Mouse (Mus musculus) liver, embryonic 15.5 days (tissue): ENCODE measurements around the gene Kcng4. TPM values are rescaled to one million over a fixed set of nuclear protein-coding genes. Genes with fewer than 3 reads are reported as not detected.

ENCODE experiments used
- ATAC-seq: fragments of 200-750 bp; cut with Nextera tagmentation; 2 replicates; pipeline ENCODE4 v1.8.0; 2017; ENCODE audit warnings: moderate number of reproducible peaks, mild to moderate bottlenecking, moderate library complexity; ENCODE audit not compliant: insufficient read depth
- H3K27ac ChIP-seq: fragments of 300-500 bp; sonication (generic); replicated peaks from 2 replicates; pipeline ENCODE4 v1.5.1; 2015; ENCODE audit warnings: mild to moderate bottlenecking, inconsistent platforms
- H3K27me3 ChIP-seq: fragments of 300-500 bp; sonication (generic); 2 replicates; pipeline ENCODE4 v1.6.1; 2015; ENCODE audit warnings: mild to moderate bottlenecking, inconsistent platforms
- H3K36me3 ChIP-seq: fragments of 300-500 bp; sonication (generic); replicated peaks from 2 replicates; pipeline ENCODE4 v1.6.1; 2015; ENCODE audit warnings: moderate library complexity, mild to moderate bottlenecking, inconsistent platforms
- H3K4me1 ChIP-seq: fragments of 300-500 bp; sonication (generic); replicated peaks from 2 replicates; pipeline ENCODE4 v1.6.1; 2015; ENCODE audit warnings: inconsistent platforms
- H3K4me2 ChIP-seq: fragments of 300-500 bp; sonication (generic); 2 replicates; pipeline ENCODE4 v1.6.1; 2015; ENCODE audit warnings: moderate library complexity, mild to moderate bottlenecking, inconsistent platforms
- H3K4me3 ChIP-seq: fragments of 300-500 bp; sonication (generic); replicated peaks from 2 replicates; pipeline ENCODE4 v1.5.1; 2015; ENCODE audit warnings: mild to moderate bottlenecking, inconsistent platforms
- H3K9ac ChIP-seq: fragments of 300-500 bp; sonication (generic); 2 replicates; pipeline ENCODE4 v1.6.1; 2015; ENCODE audit warnings: moderate library complexity, mild to moderate bottlenecking, inconsistent platforms
- H3K9me3 ChIP-seq: fragments of 300-500 bp; sonication (generic); replicated peaks from 2 replicates; pipeline ENCODE4 v1.6.1; 2016; ENCODE audit warnings: inconsistent platforms
- WGBS: fragments of 180-500 bp; shearing (Covaris S2); methylation state at CpG from one replicate; pipeline ENCODE4 v1.1.7; 2015; ENCODE audit warnings: mixed read lengths; ENCODE audit not compliant: insufficient replicate concordance; 5-methylcytosine and 5-hydroxymethylcytosine counted together
- polyA plus RNA-seq: library from polyadenylated mRNA; unstranded; fragments of >200 nt; fragmentation: Nextera tagmentation; extraction: Ambion mirVana; gene quantifications from 2 replicates; pipeline ENCODE4 v1.2.1, GENCODE M21; 2015

Gene Kcng4
- polyA plus RNA-seq, 1 experiment from 2014 or later = not detected

GRCm38 (mm10) chr8:119616358-119616757 lies 19.1 kb downstream of the Kcng4 start:
- ATAC-seq = no peak
- Histone ChIP-seq H3K27me3 (0 out of 2 replicates have a peak, but pooled peaks cover 5% of the 10 kb centered on the region), H3K4me1 (no peaks in the 10 kb centered on the region), H3K9me3 (no peaks in the 10 kb centered on the region), H3K4me3 (no peak overlapping the region), H3K9ac (no peak overlapping the region), H3K4me2 (no peak overlapping the region), H3K36me3 (no peaks in the 10 kb centered on the region), H3K27ac (no peak overlapping the region)
- 50% methylated on average over 7 of the region's 7 CpGs for WGBS

- WGBS = 61% methylated on average over 14 of the region's 14 CpGs
- H3K4me1 ChIP-seq = no peaks in the 10 kb centered on the region
- H3K27me3 ChIP-seq = 0 out of 2 replicates have a peak, but pooled peaks cover 5% of the 10 kb centered on the region
- no peak overlapping the region for H3K4me3 ChIP-seq
- ATAC-seq = no peak
- H3K4me2 ChIP-seq = no peak overlapping the region
- no peak overlapping the region for H3K9ac ChIP-seq
- no peaks in the 10 kb centered on the region for H3K36me3 ChIP-seq
- no peak overlapping the region for H3K27ac ChIP-seq
- no peaks in the 10 kb centered on the region for H3K9me3 ChIP-seq
Measured at GRCm38 (mm10) chr8:119615096-119615495, 20.4 kb downstream of the Kcng4 start.

GRCm38 (mm10) chr8:119612471-119612870 lies 23.0 kb downstream of the Kcng4 start, which contains the start of gene Adad2:
Gene Adad2 (plus strand): TSS chr8:119612747.
- Histone ChIP-seq H3K9ac (no peak within 1 kb of the TSS), H3K4me3 (no peak within 1 kb of the TSS), H3K36me3 (no peaks in the 10 kb centered on the region), H3K9me3 (no peaks in the 10 kb centered on the region), H3K27ac (no peak within 1 kb of the TSS), H3K27me3 (0 out of 2 replicates have a peak, but pooled peaks cover 5% of the 10 kb centered on the region), H3K4me1 (no peaks in the 10 kb centered on the region), H3K4me2 (no peak within 1 kb of the TSS)
- 60% methylated on average over 26 of the region's 26 CpGs for WGBS
- ATAC-seq = no peak

DNA sequence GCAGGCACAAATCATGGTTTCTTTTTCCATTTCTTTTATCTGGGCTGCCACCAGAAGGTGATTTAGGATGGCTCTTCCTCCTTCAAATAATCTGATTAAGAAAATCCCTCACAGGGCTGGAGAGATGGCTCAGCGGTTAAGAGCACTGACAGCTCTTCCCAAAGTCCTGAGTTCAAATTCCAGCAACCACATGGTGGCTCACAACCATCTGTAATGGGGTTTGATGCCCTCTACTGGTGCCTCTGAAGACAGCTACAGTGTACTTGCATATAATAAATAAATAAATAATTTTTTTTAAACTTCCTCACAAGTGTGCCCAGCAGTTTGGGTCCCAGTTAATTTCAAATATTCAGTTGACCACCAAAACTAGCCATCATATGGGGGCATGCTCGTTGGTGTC lies 29.3 kb downstream of the Kcng4 start:
- no peak for ATAC-seq
- Histone ChIP-seq H3K27ac (no peak overlapping the region), H3K4me2 (no peak overlapping the region), H3K4me3 (no peak overlapping the region), H3K9me3 (no peaks in the 10 kb centered on the region), H3K27me3 (no peaks in the 10 kb centered on the region), H3K4me1 (peaks cover 19% of the 10 kb centered on the region), H3K9ac (no peak overlapping the region), H3K36me3 (peaks cover 14% of the 10 kb centered on the region)
- 62% methylated on average over 2 of the region's 2 CpGs for WGBS

- peak; percentile 82 for ATAC-seq
- H3K27ac ChIP-seq = peak within 1 kb of the TSS; percentile 81
- peaks cover 19% of the 10 kb centered on the region for H3K4me1 ChIP-seq
- H3K4me2 ChIP-seq = peak within 1 kb of the TSS; percentile 87
- peaks cover 27% of the 10 kb centered on the region for H3K36me3 ChIP-seq
- peak within 1 kb of the TSS; percentile 71 for H3K9ac ChIP-seq
- WGBS = under 1% methylated on average over 23 of the region's 23 CpGs
- H3K9me3 ChIP-seq = no peaks in the 10 kb centered on the region
- peak within 1 kb of the TSS; percentile 72 for H3K4me3 ChIP-seq
- H3K27me3 ChIP-seq = no peaks in the 10 kb centered on the region
Measured at GRCm38 (mm10) chr8:119604996-119605395, 30.5 kb downstream of the Kcng4 start, which contains the start of gene Taf1c. Gene Taf1c (minus strand): TSS chr8:119605222.

DNA sequence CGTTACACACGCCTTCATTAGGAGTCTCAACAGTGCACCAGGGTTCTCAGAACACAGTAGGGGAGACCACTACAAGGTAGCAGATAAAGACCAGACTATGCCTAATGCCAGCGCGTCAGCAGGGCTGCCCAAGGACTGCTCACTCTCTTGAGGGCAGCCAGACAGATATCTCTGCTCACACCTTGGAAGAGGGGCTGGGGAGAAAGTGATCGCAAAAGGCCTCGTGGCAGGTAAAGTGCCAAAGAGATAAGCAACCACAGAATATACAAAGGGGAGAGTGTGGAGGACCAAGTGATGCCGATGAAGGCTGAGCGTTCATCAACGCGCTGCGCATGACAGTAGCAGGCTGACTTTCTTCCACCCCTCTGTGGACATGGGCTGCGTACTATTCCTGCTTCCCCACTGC lies 31.1 kb downstream of the Kcng4 start:
- peak overlapping the region; percentile 71 for H3K9ac ChIP-seq
- H3K4me3 ChIP-seq = peak overlapping the region; percentile 72
- no peaks in the 10 kb centered on the region for H3K9me3 ChIP-seq
- peaks cover 33% of the 10 kb centered on the region for H3K36me3 ChIP-seq
- WGBS = 10% methylated on average over 12 of the region's 12 CpGs
- H3K27ac ChIP-seq = peak overlapping the region; percentile 81
- no peaks in the 10 kb centered on the region for H3K27me3 ChIP-seq
- H3K4me2 ChIP-seq = peak overlapping the region; percentile 87
- peaks cover 19% of the 10 kb centered on the region for H3K4me1 ChIP-seq
- peak; percentile 63 for ATAC-seq

- no peaks in the 10 kb centered on the region for H3K27me3 ChIP-seq
- H3K9ac ChIP-seq = peak overlapping the region; percentile 71
- peak overlapping the region; percentile 72 for H3K4me3 ChIP-seq
- H3K4me2 ChIP-seq = peak overlapping the region; percentile 87
- H3K27ac ChIP-seq = peak overlapping the region; percentile 81; the same call in 1 of the 2 replicates
- WGBS = 73% methylated on average over 4 of the region's 4 CpGs
- ATAC-seq = no peak
- peaks cover 19% of the 10 kb centered on the region for H3K4me1 ChIP-seq
- H3K36me3 ChIP-seq = peaks cover 39% of the 10 kb centered on the region
- H3K9me3 ChIP-seq = no peaks in the 10 kb centered on the region
Measured at GRCm38 (mm10) chr8:119603771-119604170, 31.7 kb downstream of the Kcng4 start.

DNA sequence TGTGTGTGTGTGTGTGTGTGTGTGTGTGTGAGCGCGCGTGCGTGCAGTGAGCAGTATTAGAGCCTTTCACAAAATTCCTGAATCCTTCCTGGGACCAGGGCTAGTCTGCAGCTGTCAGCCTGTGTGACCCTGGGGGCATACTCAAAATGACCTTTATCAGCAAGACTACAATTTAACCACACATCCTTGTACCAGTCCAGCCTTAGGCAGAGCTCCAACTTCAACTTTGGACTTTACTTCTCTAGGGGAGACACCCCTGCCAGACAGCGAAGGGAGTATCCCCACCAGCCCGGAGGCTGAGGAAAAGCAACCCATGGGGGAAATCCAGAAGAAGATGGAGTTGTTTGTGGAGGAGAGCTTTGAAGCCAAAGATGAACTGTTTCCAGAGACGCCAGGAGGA lies 44.0 kb downstream of the Kcng4 start:
- WGBS = 66% methylated on average over 7 of the region's 7 CpGs
- Histone ChIP-seq H3K27ac (no peak overlapping the region), H3K9me3 (no peaks in the 10 kb centered on the region), H3K9ac (no peak overlapping the region), H3K36me3 (no peaks in the 10 kb centered on the region), H3K4me2 (no peak overlapping the region), H3K4me3 (no peak overlapping the region), H3K4me1 (peaks cover 15% of the 10 kb centered on the region; the same call in 1 of the 2 replicates), H3K27me3 (no peaks in the 10 kb centered on the region)
- ATAC-seq = no peak

DNA sequence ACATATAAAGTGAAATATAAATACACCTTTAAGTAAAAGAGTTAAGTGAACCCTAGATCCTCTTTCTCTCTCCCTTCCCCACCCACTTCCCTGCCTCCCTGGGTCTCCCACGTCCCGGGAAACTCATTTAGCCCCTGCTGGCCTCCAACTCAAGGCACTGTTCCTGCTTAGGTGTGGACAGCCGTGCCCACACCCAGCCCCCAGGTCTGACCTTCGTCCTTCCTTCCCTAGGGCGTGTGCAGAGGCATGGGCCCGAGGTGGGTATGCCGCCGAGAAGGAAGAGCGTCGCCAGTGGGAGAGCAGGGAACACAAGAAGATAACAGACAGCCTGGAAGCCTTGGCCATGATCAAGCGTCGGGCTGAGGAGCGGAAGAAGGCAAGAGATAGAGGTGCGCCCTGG lies 45.1 kb downstream of the Kcng4 start:
- Histone ChIP-seq H3K9me3 (no peaks in the 10 kb centered on the region), H3K4me1 (peaks cover 26% of the 10 kb centered on the region), H3K27ac (no peak overlapping the region), H3K36me3 (no peaks in the 10 kb centered on the region), H3K4me3 (no peak overlapping the region), H3K4me2 (no peak overlapping the region), H3K27me3 (no peaks in the 10 kb centered on the region), H3K9ac (no peak overlapping the region)
- WGBS = 68% methylated on average over 14 of the region's 14 CpGs
- ATAC-seq = no peak

- H3K4me1 ChIP-seq = peaks cover 30% of the 10 kb centered on the region
- H3K4me2 ChIP-seq = no peak overlapping the region
- no peak overlapping the region for H3K4me3 ChIP-seq
- 52% methylated on average over 10 of the region's 10 CpGs for WGBS
- no peak overlapping the region for H3K9ac ChIP-seq
- no peaks in the 10 kb centered on the region for H3K27me3 ChIP-seq
- H3K36me3 ChIP-seq = no peaks in the 10 kb centered on the region
- no peaks in the 10 kb centered on the region for H3K9me3 ChIP-seq
- ATAC-seq = no peak
- H3K27ac ChIP-seq = no peak overlapping the region
Measured at GRCm38 (mm10) chr8:119588844-119589243, 46.6 kb downstream of the Kcng4 start.

- no peak overlapping the region for H3K4me3 ChIP-seq
- 56% methylated on average over 4 of the region's 4 CpGs for WGBS
- H3K36me3 ChIP-seq = no peaks in the 10 kb centered on the region
- no peaks in the 10 kb centered on the region for H3K27me3 ChIP-seq
- no peak overlapping the region for H3K27ac ChIP-seq
- H3K4me2 ChIP-seq = no peak overlapping the region
- H3K9ac ChIP-seq = no peak overlapping the region
- H3K9me3 ChIP-seq = no peaks in the 10 kb centered on the region
- H3K4me1 ChIP-seq = peaks cover 30% of the 10 kb centered on the region
- no peak for ATAC-seq
Measured at GRCm38 (mm10) chr8:119588321-119588720, 47.2 kb downstream of the Kcng4 start.

- H3K4me2 ChIP-seq = peak overlapping the region; percentile 71
- H3K9me3 ChIP-seq = no peaks in the 10 kb centered on the region
- H3K36me3 ChIP-seq = no peaks in the 10 kb centered on the region
- peaks cover 50% of the 10 kb centered on the region for H3K4me1 ChIP-seq
- peak overlapping the region; percentile 50 for H3K4me3 ChIP-seq
- ATAC-seq = peak; percentile 60; the same call in 1 of the 2 replicates
- H3K9ac ChIP-seq = peak overlapping the region; percentile 16; the same call in 1 of the 2 replicates
- H3K27ac ChIP-seq = 0 out of 2 replicates have a peak overlapping the region, but pooled peaks have one; percentile 14
- H3K27me3 ChIP-seq = no peaks in the 10 kb centered on the region
- WGBS = 21% methylated on average over 24 of the region's 24 CpGs
Measured at GRCm38 (mm10) chr8:119585901-119586300, 49.6 kb downstream of the Kcng4 start.
